Mouse (Mus musculus) embryonic facial prominence, embryonic 14.5 days (tissue): ENCODE data around the gene Bet1. TPM values are rescaled to one million over a fixed set of nuclear protein-coding genes. Genes with fewer than 3 reads are reported as not detected.

ENCODE experiments used
- ATAC-seq: fragments of 200-750 bp; cut with Nextera tagmentation; 2 replicates; pipeline ENCODE4 v1.8.0; 2017; ENCODE audit warnings: low read depth, moderate number of reproducible peaks, moderate TSS enrichment
- DNase-seq: peaks from one replicate; pipeline ENCODE4 v3.0.0-alpha.2; 2015; ENCODE audit warnings: low spot score
- H3K27ac ChIP-seq: fragments of 300-500 bp; sonication (generic); replicated peaks from 2 replicates; pipeline ENCODE4 v1.5.1; 2014; ENCODE audit warnings: low read depth, mild to moderate bottlenecking, low read length, moderate library complexity
- H3K27me3 ChIP-seq: fragments of 300-500 bp; sonication (generic); replicated peaks from 2 replicates; pipeline ENCODE4 v1.6.1; 2014; ENCODE audit warnings: low read length; ENCODE audit not compliant: control insufficient read depth, insufficient read depth
- H3K36me3 ChIP-seq: fragments of 300-500 bp; sonication (generic); 2 replicates; pipeline ENCODE4 v1.6.1; 2014; ENCODE audit warnings: low read length, mixed read lengths; ENCODE audit not compliant: control insufficient read depth, insufficient read depth
- H3K4me1 ChIP-seq: fragments of 300-500 bp; sonication (generic); 2 replicates; pipeline ENCODE4 v1.6.1; 2014; ENCODE audit warnings: antibody characterized with exemption, low read length; ENCODE audit not compliant: control insufficient read depth, insufficient read depth
- H3K4me2 ChIP-seq: fragments of 300-500 bp; sonication (generic); 2 replicates; pipeline ENCODE4 v1.6.1; 2014; ENCODE audit warnings: low read depth, mild to moderate bottlenecking, low read length, moderate library complexity, mixed read lengths
- H3K4me3 ChIP-seq: fragments of 300-500 bp; sonication (generic); 2 replicates; pipeline ENCODE4 v1.5.1; 2014; ENCODE audit warnings: low read depth, mild to moderate bottlenecking, low read length
- H3K9ac ChIP-seq: fragments of 300-500 bp; sonication (generic); 2 replicates; pipeline ENCODE4 v1.6.1; 2014; ENCODE audit warnings: low read depth, mild to moderate bottlenecking, low read length, moderate library complexity, mixed read lengths
- H3K9me3 ChIP-seq: fragments of 300-500 bp; sonication (generic); 2 replicates; pipeline ENCODE4 v1.6.1; 2016; ENCODE audit warnings: low read length; ENCODE audit not compliant: control insufficient read depth
- WGBS: fragments of 180-500 bp; shearing (Covaris S2); extraction: QIAGEN DNeasy Blood & Tissue Kit; methylation state at CpG from one replicate; pipeline ENCODE4 v1.1.7; 2014; 5-methylcytosine and 5-hydroxymethylcytosine counted together
- polyA plus RNA-seq: library from polyadenylated mRNA; unstranded; fragments of >200 nt; fragmentation: Nextera tagmentation; extraction: Ambion mirVana; gene quantifications from 2 replicates; pipeline ENCODE4 v1.2.1, GENCODE M21; 2014

The Bet1 gene
- 78.0 and 78.8 TPM in 2 replicates for polyA plus RNA-seq

GRCm38 (mm10) chr6:4086663-4087454 is at the start of gene Bet1:
Gene Bet1 (minus strand): TSS chr6:4086972.
- WGBS: 1% methylated on average over 24 of the region's 24 CpGs

GRCm38 (mm10) chr6:4132239-4132638 is 45.5 kb upstream of the Bet1 start:
- Histone ChIP-seq H3K4me2 (no peak overlapping the region), H3K4me3 (no peak overlapping the region), H3K36me3 (no peaks in the 10 kb centered on the region), H3K9me3 (no peaks in the 10 kb centered on the region), H3K4me1 (no peaks in the 10 kb centered on the region), H3K9ac (no peak overlapping the region), H3K27ac (no peak overlapping the region), H3K27me3 (no peaks in the 10 kb centered on the region)
- DNase-seq (no peak), ATAC-seq (no peak)
- whole genome bisulfite sequencing: 74% methylated on average over 7 of the region's 7 CpGs

More at GRCm38 (mm10) chr6:4086663-4087454, at the start of gene Bet1:
- Histone ChIP-seq H3K4me2 (peak within 1 kb of the TSS; percentile 68), H3K9me3 (no peaks in the 10 kb centered on the region), H3K4me1 (no peaks in the 10 kb centered on the region; the same call in 1 of the 2 replicates), H3K36me3 (no peaks in the 10 kb centered on the region), H3K4me3 (peak within 1 kb of the TSS; percentile 85), H3K27me3 (no peaks in the 10 kb centered on the region), H3K27ac (peak within 1 kb of the TSS; percentile 78), H3K9ac (peak within 1 kb of the TSS; percentile 83)
- ATAC-seq (peak; percentile 100), DNase-seq (peak; percentile 99)

- Histone ChIP-seq H3K4me3 (no peak overlapping the region), H3K4me2 (no peak overlapping the region), H3K4me1 (no peaks in the 10 kb centered on the region), H3K27ac (no peak overlapping the region), H3K36me3 (no peaks in the 10 kb centered on the region), H3K9ac (no peak overlapping the region), H3K9me3 (no peaks in the 10 kb centered on the region), H3K27me3 (no peaks in the 10 kb centered on the region)
- ATAC-seq (no peak), DNase-seq (peak; percentile 3)
- 51% methylated on average over 2 of the region's 2 CpGs for WGBS
Observed at GRCm38 (mm10) chr6:4131149-4131548, 44.4 kb upstream of the Bet1 start.

- no peaks in the 10 kb centered on the region for H3K27me3 ChIP-seq
- no peak overlapping the region for H3K4me2 ChIP-seq
- 76% methylated on average over 1 of the region's 1 CpGs for WGBS
- no peak for ATAC-seq
- no peaks in the 10 kb centered on the region for H3K36me3 ChIP-seq
- no peaks in the 10 kb centered on the region for H3K4me1 ChIP-seq
- no peak overlapping the region for H3K27ac ChIP-seq
- DNase-seq: no peak
- no peak overlapping the region for H3K4me3 ChIP-seq
- H3K9me3 ChIP-seq: no peaks in the 10 kb centered on the region
- no peak overlapping the region for H3K9ac ChIP-seq
Observed at GRCm38 (mm10) chr6:4118611-4119010, 31.8 kb upstream of the Bet1 start.

- 89% methylated on average over 2 of the region's 2 CpGs for WGBS
- no peaks in the 10 kb centered on the region for H3K36me3 ChIP-seq
- no peaks in the 10 kb centered on the region for H3K27me3 ChIP-seq
- H3K9ac ChIP-seq: no peak overlapping the region
- no peak overlapping the region for H3K27ac ChIP-seq
- no peaks in the 10 kb centered on the region; the same call in 1 of the 2 replicates for H3K4me1 ChIP-seq
- ATAC-seq (no peak), DNase-seq (no peak)
- H3K9me3 ChIP-seq: no peaks in the 10 kb centered on the region
- no peak overlapping the region for H3K4me2 ChIP-seq
- H3K4me3 ChIP-seq: no peak overlapping the region
Observed at GRCm38 (mm10) chr6:4090423-4090822, 3.7 kb upstream of the Bet1 start.

GRCm38 (mm10) chr6:4072281-4072680 is 14.5 kb downstream of the Bet1 start:
- Histone ChIP-seq H3K36me3 (peaks cover under 1% of the 10 kb centered on the region), H3K9ac (no peak overlapping the region), H3K4me2 (no peak overlapping the region), H3K4me1 (no peaks in the 10 kb centered on the region), H3K27ac (no peak overlapping the region), H3K4me3 (no peak overlapping the region), H3K27me3 (no peaks in the 10 kb centered on the region), H3K9me3 (no peaks in the 10 kb centered on the region)
- 83% methylated on average over 6 of the region's 6 CpGs for whole genome bisulfite sequencing
- ATAC-seq: no peak
- DNase-seq: no peak

GRCm38 (mm10) chr6:4069714-4070113 is 17.1 kb downstream of the Bet1 start:
- H3K4me1 ChIP-seq: no peaks in the 10 kb centered on the region
- no peak overlapping the region for H3K4me3 ChIP-seq
- ATAC-seq (no peak), DNase-seq (no peak)
- no peaks in the 10 kb centered on the region for H3K36me3 ChIP-seq
- H3K27me3 ChIP-seq: no peaks in the 10 kb centered on the region
- H3K27ac ChIP-seq: no peak overlapping the region
- H3K9ac ChIP-seq: no peak overlapping the region
- no peaks in the 10 kb centered on the region for H3K9me3 ChIP-seq
- H3K4me2 ChIP-seq: no peak overlapping the region

GRCm38 (mm10) chr6:4054387-4054786 is 32.4 kb downstream of the Bet1 start:
- Histone ChIP-seq H3K4me3 (no peak overlapping the region), H3K36me3 (no peaks in the 10 kb centered on the region), H3K9ac (no peak overlapping the region), H3K4me1 (no peaks in the 10 kb centered on the region), H3K27ac (no peak overlapping the region), H3K9me3 (no peaks in the 10 kb centered on the region), H3K4me2 (no peak overlapping the region), H3K27me3 (no peaks in the 10 kb centered on the region)
- WGBS: 76% methylated on average over 4 of the region's 4 CpGs
- ATAC-seq (no peak), DNase-seq (no peak)

- H3K9ac ChIP-seq: no peak overlapping the region
- 35% methylated on average over 1 of the region's 1 CpGs for WGBS
- H3K27me3 ChIP-seq: no peaks in the 10 kb centered on the region
- H3K4me2 ChIP-seq: no peak overlapping the region
- H3K4me3 ChIP-seq: no peak overlapping the region
- no peaks in the 10 kb centered on the region for H3K4me1 ChIP-seq
- H3K9me3 ChIP-seq: no peaks in the 10 kb centered on the region
- DNase-seq (no peak), ATAC-seq (no peak)
- no peaks in the 10 kb centered on the region for H3K36me3 ChIP-seq
- no peak overlapping the region for H3K27ac ChIP-seq
Observed at GRCm38 (mm10) chr6:4052843-4053242, 33.9 kb downstream of the Bet1 start.
